Mouse (Mus musculus) ES-E14 (cell line): ENCODE data around the gene Fam217a. TPM values are rescaled to one million over a fixed set of nuclear protein-coding genes. Genes with fewer than 3 reads are reported as not detected.
"Not testable (repeated sequence)": the region's sequence is repeated elsewhere in the genome, so short reads cannot be mapped to it uniquely, and the experiment has no call there.

Source experiments
- DNase-seq: peaks from one replicate; pipeline ENCODE4 v3.0.0-alpha.2; 2013; ENCODE audit warnings: low read depth, low spot score
- H3K27ac ChIP-seq: 2 replicates; pipeline ENCODE4 v1.5.1; 2012; ENCODE audit warnings: low read depth, mild to moderate bottlenecking, low read length, moderate library complexity, mixed read lengths; ENCODE audit not compliant: poor library complexity, insufficient read depth, severe bottlenecking
- H3K36me3 ChIP-seq: 2 replicates; pipeline ENCODE4 v1.6.1; 2012; ENCODE audit warnings: mild to moderate bottlenecking, low read length, moderate library complexity, mixed read lengths; ENCODE audit not compliant: control insufficient read depth, poor library complexity, insufficient read depth, severe bottlenecking
- H3K4me1 ChIP-seq, 2 experiments: fragments of 150-350 bp in 1 of 2; sonication (generic) in 1 of 2; 2 replicates each; pipeline ENCODE4 v1.6.1; 2012; ENCODE audit warnings: low read length in 2 of 2, mild to moderate bottlenecking in 1 of 2, mixed read lengths in 1 of 2; ENCODE audit not compliant: control insufficient read depth in 2 of 2, insufficient read depth in 2 of 2, poor library complexity in 1 of 2
- H3K4me3 ChIP-seq, 2 experiments: fragments of 150-350 bp in 1 of 2; sonication (generic) in 1 of 2; 2 replicates each; pipeline ENCODE4 v1.5.1; 2012; ENCODE audit warnings: low read length in 2 of 2, low read depth in 1 of 2, mild to moderate bottlenecking in 1 of 2, mixed read lengths in 1 of 2; ENCODE audit not compliant: insufficient read depth in 1 of 2, poor library complexity in 1 of 2, severe bottlenecking in 1 of 2
- H3K9ac ChIP-seq: 2 replicates; pipeline ENCODE4 v1.6.1; 2012; ENCODE audit warnings: low read depth, mild to moderate bottlenecking, low read length, mixed read lengths; ENCODE audit not compliant: poor library complexity, insufficient read depth, severe bottlenecking
- H3K9me3 ChIP-seq: fragments of 150-350 bp; sonication (generic); 2 replicates; pipeline ENCODE4 v1.6.1; 2012; ENCODE audit warnings: low read depth, mild to moderate bottlenecking, low read length; ENCODE audit not compliant: control insufficient read depth, insufficient read depth
- CHD2 ChIP-seq: IDR thresholded peaks from 2 replicates; pipeline ENCODE4 v1.6.1; 2014; ENCODE audit warnings: mild to moderate bottlenecking, low read depth, low read length, inconsistent platforms
- HCFC1 ChIP-seq: IDR thresholded peaks from 2 replicates; pipeline ENCODE4 v1.6.1; 2012; ENCODE audit warnings: low read length, inconsistent platforms, borderline replicate concordance; ENCODE audit not compliant: insufficient read depth
- MAFK ChIP-seq: IDR thresholded peaks from 2 replicates; pipeline ENCODE4 v1.6.1; 2014; ENCODE audit warnings: mild to moderate bottlenecking, low read depth, low read length, inconsistent platforms; ENCODE audit not compliant: insufficient read depth
- ZC3H11A ChIP-seq: IDR thresholded peaks from 2 replicates; pipeline ENCODE4 v1.6.1; 2012; ENCODE audit warnings: low read depth, mild to moderate bottlenecking, inconsistent platforms, low read length, borderline replicate concordance
- ZNF384 ChIP-seq: IDR thresholded peaks from 2 replicates; pipeline ENCODE4 v1.6.1; 2012; ENCODE audit warnings: low read depth, low read length, inconsistent platforms
- in situ Hi-C, 2 experiments: fragments of 600-800 bp; cut with MboI; formaldehyde crosslinking; loops; one replicate each; pipeline ENCODE4 v1.15.1; 2025; ENCODE audit warnings: low sequenced_read_pairs in 2 of 2, inconsistent platforms in 1 of 2; ENCODE audit not compliant: unreplicated experiment in 2 of 2
- total RNA-seq: library from RNA; depleted of rRNA; stranded (reverse); fragments of 300-350 nt; gene quantifications from 2 replicates; pipeline ENCODE4 v1.2.3, GENCODE M21; 2012

Gene Fam217a
- total RNA-seq, 1 experiment = 0.18 TPM

DNA sequence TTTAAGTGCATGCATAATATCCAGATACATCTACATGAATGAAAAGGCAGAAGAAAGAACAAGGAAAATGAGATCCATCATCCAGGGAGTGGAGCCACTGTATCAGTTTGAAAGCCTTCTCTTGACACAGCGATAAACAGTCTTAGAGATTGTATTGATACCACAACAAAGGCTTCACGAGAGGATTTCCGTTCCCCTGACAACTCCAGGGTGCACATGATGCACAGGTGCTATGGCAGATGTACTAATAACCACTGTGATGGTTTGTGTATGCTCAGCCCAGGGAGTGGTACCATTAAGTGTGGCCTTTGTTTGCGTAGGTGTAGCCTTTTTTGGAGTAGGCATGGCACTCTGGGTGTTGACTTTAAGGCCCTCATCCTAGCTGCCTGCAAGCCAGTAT, 32.8 kb upstream of the Fam217a start:
- Histone ChIP-seq H3K4me1 (peaks cover 5 to 6% of the 10 kb centered on the region in 2 experiments; a peak in 2 of 4 replicates), H3K9me3 (no peaks in the 10 kb centered on the region), H3K9ac (no peak overlapping the region), H3K4me3 (no peak overlapping the region), H3K36me3 (no peaks in the 10 kb centered on the region), H3K27ac (no peak overlapping the region)
- DNase-seq = no peak
- TF ChIP-seq MAFK (no peak), ZNF384 (no peak), CHD2 (no peak)
- in situ Hi-C loops = no loop called here

DNA sequence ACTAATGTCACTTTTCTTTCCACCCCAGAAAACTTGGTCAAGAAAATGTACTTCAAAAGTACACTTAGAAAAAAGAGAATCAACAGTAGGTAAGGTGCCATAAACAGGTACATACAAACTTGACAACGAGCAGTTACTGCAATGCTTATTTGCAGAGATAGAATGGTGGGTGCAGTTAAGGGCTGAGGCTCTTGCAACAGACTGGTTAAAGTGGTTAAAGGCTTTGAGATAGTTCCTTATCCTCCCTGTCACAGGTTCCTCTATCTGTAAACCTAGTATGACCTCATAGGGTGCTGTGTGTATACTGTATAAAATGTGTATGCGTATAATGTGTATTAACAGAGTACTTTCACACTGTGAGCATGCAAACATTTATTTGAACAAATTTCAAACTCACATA, 27.3 kb upstream of the Fam217a start:
- H3K4me1 ChIP-seq, H3K4me3 ChIP-seq, H3K9me3 ChIP-seq, H3K9ac ChIP-seq, DNase-seq, in situ Hi-C loops, H3K27ac ChIP-seq, H3K36me3 ChIP-seq: not testable (repeated sequence)

DNA sequence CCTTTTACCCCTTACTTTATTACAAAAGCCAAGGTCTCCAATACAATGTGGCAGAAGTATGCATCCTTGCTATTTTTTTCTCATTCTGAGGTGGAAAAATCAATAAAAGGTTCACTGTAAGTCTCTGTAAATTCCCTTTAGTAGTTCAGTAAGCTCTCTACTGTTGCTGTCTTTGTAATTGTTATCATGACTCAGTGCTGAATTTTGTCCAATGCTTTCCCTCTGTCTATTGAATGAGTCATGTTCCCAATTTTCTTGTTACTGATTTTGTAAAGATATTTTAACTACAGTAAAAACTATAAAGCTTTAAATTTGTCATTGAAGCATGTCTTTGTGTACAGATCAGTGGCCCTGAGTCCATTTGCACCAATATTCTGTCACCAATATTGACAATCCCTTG, 18.3 kb upstream of the Fam217a start:
- DNase-seq = no peak
- Histone ChIP-seq H3K9me3 (no peaks in the 10 kb centered on the region), H3K4me3 (no peak overlapping the region), H3K4me1 (no peaks in the 10 kb centered on the region), H3K36me3 (no peaks in the 10 kb centered on the region), H3K9ac (no peak overlapping the region), H3K27ac (no peak overlapping the region)
- in situ Hi-C loops = no loop called here
- no peak for TF ChIP-seq ZC3H11A
- TF ChIP-seq HCFC1 = no peak
- no peak for TF ChIP-seq ZNF384
- no peak for TF ChIP-seq CHD2
- TF ChIP-seq MAFK = no peak

DNA sequence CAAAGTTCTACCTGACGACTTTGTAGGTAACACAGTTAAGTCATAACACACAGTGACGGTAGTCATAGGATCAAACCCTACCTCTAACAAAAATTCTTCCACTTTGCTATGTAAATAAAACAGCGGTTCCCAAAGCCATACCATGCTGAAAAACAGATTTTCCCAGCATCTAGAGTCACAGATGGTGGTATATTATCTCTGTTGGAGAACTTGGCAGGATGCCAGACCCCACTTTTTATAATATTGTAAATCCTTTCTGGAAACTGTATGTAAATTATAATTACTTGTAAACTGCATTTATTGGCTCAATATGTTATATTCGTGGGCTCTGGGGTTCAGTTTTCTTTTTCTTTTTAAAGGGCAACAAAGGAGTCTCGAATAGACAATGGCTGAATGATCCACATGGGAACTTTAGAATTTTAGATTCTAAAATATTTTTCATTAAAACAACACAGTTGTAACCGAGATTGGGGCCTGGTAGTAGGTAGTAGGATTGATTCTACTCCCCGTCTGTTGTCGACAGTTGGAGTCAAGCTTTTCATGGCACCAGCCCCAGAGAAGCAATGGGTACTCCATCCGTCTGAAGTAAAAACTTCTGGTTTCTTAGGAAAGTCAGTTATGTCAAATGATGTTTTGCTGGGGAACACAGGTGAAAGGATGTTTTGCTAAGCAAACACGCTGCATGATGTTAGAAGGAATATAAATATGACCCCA, 11.0 kb upstream of the Fam217a start:
- Histone ChIP-seq H3K27ac (no peak overlapping the region), H3K36me3 (no peaks in the 10 kb centered on the region), H3K9me3 (no peaks in the 10 kb centered on the region), H3K4me3 (no peak overlapping the region), H3K4me1 (no peaks in the 10 kb centered on the region), H3K9ac (no peak overlapping the region)
- in situ Hi-C loops = no loop called here
- DNase-seq = no peak
- TF ChIP-seq ZC3H11A (no peak), CHD2 (no peak), MAFK (no peak), HCFC1 (no peak), ZNF384 (no peak)
